Mouse (Mus musculus): ENCODE measurements around the gene Isg20l2. TPM values are rescaled to one million over a fixed set of nuclear protein-coding genes. Genes with fewer than 3 reads are reported as not detected.

Isg20l2 gene
- polyA plus RNA-seq, 1 experiment from 2014 or later: 20.2 TPM

GRCm38 (mm10) chr3:87945781-87946540, 15.8 kb downstream of the Isg20l2 start:
- peaks cover 3% of the 10 kb centered on the region for H3K4me1 ChIP-seq (replicated peaks; ENCODE audit: control insufficient read depth, insufficient read depth)
- H3K36me3 ChIP-seq (ENCODE audit: control insufficient read depth, insufficient read depth, low read length): 0 out of 2 replicates have a peak, but pooled peaks cover 3% of the 10 kb centered on the region
- H3K9ac ChIP-seq (ENCODE audit: low read length): no peak overlapping the region
- no peak overlapping the region for H3K4me2 ChIP-seq (replicated peaks; ENCODE audit: low read depth)
- TF ChIP-seq CTCF (IDR thresholded peaks at IDR 0.05; ENCODE audit: low read depth): no peak
- TF ChIP-seq EP300 (optimal IDR thresholded peaks at IDR 0.05): no peak
- ATAC-seq (ENCODE audit: low FRiP score, low TSS enrichment) (no peak), DNase-seq (ENCODE audit: low spot score) (no peak)
- no peak overlapping the region for H3K27ac ChIP-seq (replicated peaks)
- H3K9me3 ChIP-seq (ENCODE audit: control insufficient read depth, low read length): no peaks in the 10 kb centered on the region
- H3K4me3 ChIP-seq (ENCODE audit: low read depth, low read length): no peak overlapping the region
- 44% methylated on average over 12 of the region's 12 CpGs for WGBS
- no peaks in the 10 kb centered on the region for H3K27me3 ChIP-seq (ENCODE audit: control insufficient read depth, insufficient read depth, low read length)

GRCm38 (mm10) chr3:87946541-87946860, 16.4 kb downstream of the Isg20l2 start:
- H3K27me3 ChIP-seq (ENCODE audit: control insufficient read depth, insufficient read depth, low read length): no peaks in the 10 kb centered on the region

GRCm38 (mm10) chr3:87947056-87947810, 17.1 kb downstream of the Isg20l2 start:
- ATAC-seq (ENCODE audit: low FRiP score, low TSS enrichment): no peak
- Histone ChIP-seq H3K4me1 (replicated peaks; ENCODE audit: control insufficient read depth, insufficient read depth) (peaks cover 3% of the 10 kb centered on the region), H3K4me3 (ENCODE audit: low read depth, low read length) (peak overlapping the region; percentile 22), H3K4me2 (replicated peaks; ENCODE audit: low read depth) (peak overlapping the region; percentile 50), H3K36me3 (ENCODE audit: control insufficient read depth, insufficient read depth, low read length) (0 out of 2 replicates have a peak, but pooled peaks cover 3% of the 10 kb centered on the region), H3K27ac (replicated peaks) (no peak overlapping the region), H3K9me3 (ENCODE audit: control insufficient read depth, low read length) (no peaks in the 10 kb centered on the region), H3K27me3 (ENCODE audit: control insufficient read depth, insufficient read depth, low read length) (no peaks in the 10 kb centered on the region), H3K9ac (ENCODE audit: low read length) (0 out of 2 replicates have a peak overlapping the region, but pooled peaks have one; percentile 31)
- WGBS: 14% methylated on average over 26 of the region's 26 CpGs
- DNase-seq (ENCODE audit: low spot score): no peak
- TF ChIP-seq CTCF (IDR thresholded peaks at IDR 0.05; ENCODE audit: low read depth): no peak
- no peak for TF ChIP-seq EP300 (optimal IDR thresholded peaks at IDR 0.05)

More at GRCm38 (mm10) chr3:87946541-87946860, 16.4 kb downstream of the Isg20l2 start:
- 50% methylated on average over 1 of the region's 1 CpGs for WGBS
- no peaks in the 10 kb centered on the region for H3K9me3 ChIP-seq (ENCODE audit: control insufficient read depth, low read length)
- H3K27ac ChIP-seq (replicated peaks): no peak overlapping the region
- peaks cover 3% of the 10 kb centered on the region for H3K4me1 ChIP-seq (replicated peaks; ENCODE audit: control insufficient read depth, insufficient read depth)
- H3K9ac ChIP-seq (ENCODE audit: low read length): no peak overlapping the region
- H3K4me3 ChIP-seq (ENCODE audit: low read depth, low read length): no peak overlapping the region
- no peak for TF ChIP-seq EP300 (optimal IDR thresholded peaks at IDR 0.05)
- TF ChIP-seq CTCF (IDR thresholded peaks at IDR 0.05; ENCODE audit: low read depth): no peak
- H3K36me3 ChIP-seq (ENCODE audit: control insufficient read depth, insufficient read depth, low read length): 0 out of 2 replicates have a peak, but pooled peaks cover 3% of the 10 kb centered on the region
- DNase-seq (ENCODE audit: low spot score): no peak
- H3K4me2 ChIP-seq (replicated peaks; ENCODE audit: low read depth): no peak overlapping the region
- no peak for ATAC-seq (ENCODE audit: low FRiP score, low TSS enrichment)

- H3K9ac ChIP-seq (ENCODE audit: low read length): 0 out of 2 replicates have a peak overlapping the region, but pooled peaks have one; percentile 31
- H3K27ac ChIP-seq (replicated peaks): no peak overlapping the region
- DNase-seq (ENCODE audit: low spot score) (no peak), ATAC-seq (ENCODE audit: low FRiP score, low TSS enrichment) (no peak)
- H3K27me3 ChIP-seq (ENCODE audit: control insufficient read depth, insufficient read depth, low read length): no peaks in the 10 kb centered on the region
- H3K4me3 ChIP-seq (ENCODE audit: low read depth, low read length): peak overlapping the region; percentile 22
- WGBS: 2% methylated on average over 16 of the region's 17 CpGs
- TF ChIP-seq CTCF (IDR thresholded peaks at IDR 0.05; ENCODE audit: low read depth) (no peak), EP300 (optimal IDR thresholded peaks at IDR 0.05) (no peak)
- H3K36me3 ChIP-seq (ENCODE audit: control insufficient read depth, insufficient read depth, low read length): no peaks in the 10 kb centered on the region
- peak overlapping the region; percentile 50 for H3K4me2 ChIP-seq (replicated peaks; ENCODE audit: low read depth)
- no peaks in the 10 kb centered on the region for H3K9me3 ChIP-seq (ENCODE audit: control insufficient read depth, low read length)
- H3K4me1 ChIP-seq (replicated peaks; ENCODE audit: control insufficient read depth, insufficient read depth): peaks cover 3% of the 10 kb centered on the region
Observed at GRCm38 (mm10) chr3:87947811-87948199, 17.7 kb downstream of the Isg20l2 start.

GRCm38 (mm10) chr3:87948378-87949265, 18.5 kb downstream of the Isg20l2 start, which contains the start of gene Crabp2:
Crabp2 (plus strand) TSS chr3:87948666.
- H3K27ac ChIP-seq (replicated peaks): no peak within 1 kb of the TSS
- H3K27me3 ChIP-seq (ENCODE audit: control insufficient read depth, insufficient read depth, low read length): no peaks in the 10 kb centered on the region
- H3K9me3 ChIP-seq (ENCODE audit: control insufficient read depth, low read length): no peaks in the 10 kb centered on the region
- TF ChIP-seq CTCF (IDR thresholded peaks at IDR 0.05; ENCODE audit: low read depth) (no peak), EP300 (optimal IDR thresholded peaks at IDR 0.05) (no peak)
- H3K4me1 ChIP-seq (replicated peaks; ENCODE audit: control insufficient read depth, insufficient read depth): peaks cover 3% of the 10 kb centered on the region
- 9% methylated on average over 35 of the region's 35 CpGs for WGBS
- peak within 1 kb of the TSS; percentile 50 for H3K4me2 ChIP-seq (replicated peaks; ENCODE audit: low read depth)
- 0 out of 2 replicates have a peak within 1 kb of the TSS, but pooled peaks have one; percentile 31 for H3K9ac ChIP-seq (ENCODE audit: low read length)
- peak; percentile 31 for DNase-seq (ENCODE audit: low spot score)
- peak within 1 kb of the TSS; percentile 22 for H3K4me3 ChIP-seq (ENCODE audit: low read depth, low read length)
- no peak for ATAC-seq (ENCODE audit: low FRiP score, low TSS enrichment)
- no peaks in the 10 kb centered on the region for H3K36me3 ChIP-seq (ENCODE audit: control insufficient read depth, insufficient read depth, low read length)

Measured in stomach, postnatal 0 days (tissue).